Mouse (Mus musculus): ENCODE results near the gene Slc38a3. TPM values are rescaled to one million over a fixed set of nuclear protein-coding genes. Genes with fewer than 3 reads are reported as not detected.

The Slc38a3 gene
- polyA plus RNA-seq, 1 experiment: not detected

DNA sequence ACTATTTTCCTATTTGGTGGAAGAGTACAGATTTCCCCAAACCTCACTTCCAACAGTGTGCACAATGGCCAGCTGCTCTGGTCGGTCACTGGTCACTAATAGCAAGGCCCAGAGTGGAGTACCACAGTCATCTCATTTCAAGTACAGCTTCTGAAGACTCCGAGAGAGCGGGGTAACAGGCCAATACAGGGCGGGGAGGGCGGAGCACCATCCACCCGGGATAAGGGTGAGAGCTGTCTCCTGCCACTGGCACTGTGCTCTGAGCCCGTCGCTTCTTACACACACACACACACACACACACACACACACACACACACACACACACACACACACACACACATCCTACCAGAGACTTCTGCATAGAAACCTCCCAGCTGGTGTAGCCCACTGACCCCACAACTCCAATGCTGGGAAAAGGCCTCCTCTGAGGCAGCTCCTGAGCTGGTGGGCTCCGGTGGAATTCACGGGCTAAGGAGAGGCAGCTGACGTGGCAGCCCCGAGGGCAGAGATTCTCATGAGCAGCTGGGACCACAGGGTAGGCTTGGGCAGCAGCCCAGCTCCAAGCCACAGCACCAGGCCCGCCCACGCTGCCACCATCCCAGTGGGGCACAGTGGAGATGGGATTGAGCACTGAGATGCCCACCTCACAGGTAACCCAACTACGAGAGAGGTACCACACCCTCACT lies 43.0 kb downstream of the Slc38a3 start:
- H3K4me1 ChIP-seq: peaks cover 92% of the 10 kb centered on the region
- no peaks in the 10 kb centered on the region for H3K27me3 ChIP-seq (replicated peaks)
- peak overlapping the region; percentile 75 for H3K4me3 ChIP-seq (replicated peaks)
- peaks cover 94% of the 10 kb centered on the region for H3K36me3 ChIP-seq (replicated peaks; ENCODE audit: low read length)
- TF ChIP-seq GATA1 (IDR thresholded peaks at IDR 0.05; ENCODE audit: borderline replicate concordance, low read length): no peak
- TF ChIP-seq FLI1 (IDR thresholded peaks at IDR 0.05; ENCODE audit: low read length): no peak
- H3K9me3 ChIP-seq: no peaks in the 10 kb centered on the region

DNA sequence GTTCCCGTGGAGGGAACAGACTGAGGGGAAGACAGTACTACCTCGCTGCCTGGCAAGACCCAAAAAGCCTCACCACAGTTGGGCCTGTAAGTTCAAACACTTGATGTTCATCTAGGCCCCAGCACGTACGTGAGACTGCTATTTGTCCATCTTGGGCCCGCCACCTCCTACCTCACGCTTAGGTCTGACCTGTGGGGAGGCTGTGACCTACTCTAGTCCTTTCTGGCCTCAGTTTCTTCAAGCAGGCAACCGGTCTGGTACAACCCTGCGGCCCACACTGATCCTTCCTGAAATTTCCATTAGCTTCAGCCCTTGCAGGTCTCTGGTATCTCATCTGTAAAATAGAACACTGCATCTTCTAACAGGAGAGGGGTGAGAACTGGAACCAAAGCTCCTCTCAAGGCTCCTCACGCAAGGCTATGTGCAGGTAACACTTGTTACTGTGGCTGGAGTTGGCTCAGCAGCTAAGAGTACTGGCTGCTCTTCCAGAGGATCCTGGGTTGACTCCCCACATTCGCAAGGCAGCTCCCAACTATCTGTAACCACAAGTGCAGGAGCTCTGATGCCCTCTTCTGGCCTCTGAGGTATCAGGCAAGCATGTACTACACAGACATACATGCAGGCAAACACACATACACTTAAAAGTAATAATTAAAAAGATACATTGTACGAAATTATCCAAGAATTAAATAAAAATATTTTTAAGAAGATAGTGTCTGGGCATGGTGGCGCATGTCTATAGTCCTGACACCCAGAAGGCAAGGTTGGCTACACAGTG lies 43.8 kb downstream of the Slc38a3 start:
- peaks cover 87% of the 10 kb centered on the region for H3K4me1 ChIP-seq
- peak overlapping the region; percentile 82 for H3K4me3 ChIP-seq (replicated peaks)

DNA sequence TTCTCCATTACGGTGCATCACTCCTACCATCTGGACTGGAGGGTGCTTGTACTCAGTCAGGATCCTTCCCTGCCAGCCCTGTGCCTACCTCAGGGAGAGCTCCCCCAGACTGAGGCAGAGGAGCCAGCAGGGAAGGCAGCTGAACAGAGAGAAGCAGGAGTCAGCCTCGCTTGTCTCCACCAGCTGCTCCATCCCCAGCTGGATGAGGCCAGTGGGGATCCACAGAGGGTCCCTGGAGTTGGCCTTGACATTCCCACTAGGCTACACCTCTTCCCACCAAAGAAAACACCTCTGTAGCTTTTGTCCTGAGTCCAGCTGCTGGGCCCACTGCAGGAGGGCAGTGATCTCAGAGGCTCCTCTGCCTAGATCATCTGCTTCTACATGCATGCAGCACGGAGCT lies 44.4 kb downstream of the Slc38a3 start:
- Histone ChIP-seq H3K4me1 (peaks cover 85% of the 10 kb centered on the region), H3K27me3 (replicated peaks) (no peaks in the 10 kb centered on the region), H3K4me3 (replicated peaks) (peak overlapping the region; percentile 82), H3K9me3 (no peaks in the 10 kb centered on the region), H3K36me3 (replicated peaks; ENCODE audit: low read length) (peaks cover 95% of the 10 kb centered on the region)
- TF ChIP-seq GATA1 (IDR thresholded peaks at IDR 0.05; ENCODE audit: borderline replicate concordance, low read length) (no peak), FLI1 (IDR thresholded peaks at IDR 0.05; ENCODE audit: low read length) (no peak)

More for the DNA sequence above, 43.8 kb downstream of the Slc38a3 start:
- Histone ChIP-seq H3K27me3 (replicated peaks) (no peaks in the 10 kb centered on the region), H3K36me3 (replicated peaks; ENCODE audit: low read length) (peaks cover 94% of the 10 kb centered on the region), H3K9me3 (no peaks in the 10 kb centered on the region)
- no peak for TF ChIP-seq FLI1 (IDR thresholded peaks at IDR 0.05; ENCODE audit: low read length)
- no peak for TF ChIP-seq GATA1 (IDR thresholded peaks at IDR 0.05; ENCODE audit: borderline replicate concordance, low read length)

DNA sequence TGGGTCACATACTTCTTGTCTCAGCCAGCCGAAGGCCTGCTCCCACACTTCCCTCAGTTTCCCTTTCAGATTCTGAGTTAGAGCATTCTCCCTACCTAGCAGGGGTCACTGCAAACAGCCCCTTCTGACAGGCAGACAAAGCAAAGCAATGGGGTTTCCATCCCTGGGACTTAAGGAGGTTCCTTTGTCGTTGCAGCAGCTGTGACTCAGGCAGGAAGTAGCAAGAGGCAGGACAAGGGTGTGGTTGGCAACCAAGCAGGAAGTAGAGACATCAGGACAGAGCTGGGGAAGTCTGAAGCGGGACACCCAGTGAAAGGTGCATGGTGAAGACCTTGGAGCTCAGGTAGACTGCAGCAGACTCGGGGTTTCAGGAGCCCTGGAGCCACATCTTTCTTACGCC lies 44.8 kb downstream of the Slc38a3 start:
- TF ChIP-seq GATA1 (IDR thresholded peaks at IDR 0.05; ENCODE audit: borderline replicate concordance, low read length): no peak
- TF ChIP-seq FLI1 (IDR thresholded peaks at IDR 0.05; ENCODE audit: low read length): no peak
- H3K4me3 ChIP-seq (replicated peaks): peak overlapping the region; percentile 82

DNA sequence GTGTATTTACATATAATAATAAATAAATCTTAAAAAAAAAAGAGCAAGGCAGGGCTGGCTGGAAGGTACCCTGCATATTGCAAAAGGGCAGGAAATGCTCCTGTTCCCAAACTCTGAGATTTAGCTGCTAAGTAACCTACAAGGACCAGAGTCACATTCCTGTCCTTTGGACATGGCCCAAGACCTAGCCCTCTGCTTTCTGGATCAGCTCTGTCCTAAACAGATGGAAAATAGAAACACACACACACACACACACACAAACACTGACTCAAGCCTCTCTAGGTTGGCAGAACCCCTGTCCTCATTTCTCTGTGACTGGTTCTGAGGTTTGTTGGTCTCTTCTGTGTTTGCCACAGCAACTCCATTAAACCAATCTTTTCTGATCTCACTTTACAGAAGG lies 48.4 kb downstream of the Slc38a3 start:
- peaks cover 53% of the 10 kb centered on the region for H3K4me1 ChIP-seq
- no peak overlapping the region for H3K4me3 ChIP-seq (replicated peaks)
- peaks cover 93% of the 10 kb centered on the region for H3K36me3 ChIP-seq (replicated peaks; ENCODE audit: low read length)
- H3K9me3 ChIP-seq: no peaks in the 10 kb centered on the region
- H3K27me3 ChIP-seq (replicated peaks): no peaks in the 10 kb centered on the region
- no peak for TF ChIP-seq FLI1 (IDR thresholded peaks at IDR 0.05; ENCODE audit: low read length)
- TF ChIP-seq GATA1 (IDR thresholded peaks at IDR 0.05; ENCODE audit: borderline replicate concordance, low read length): no peak

More for the DNA sequence above, 44.8 kb downstream of the Slc38a3 start:
- peaks cover 95% of the 10 kb centered on the region for H3K36me3 ChIP-seq (replicated peaks; ENCODE audit: low read length)
- no peaks in the 10 kb centered on the region for H3K9me3 ChIP-seq
- H3K4me1 ChIP-seq: peaks cover 85% of the 10 kb centered on the region
- no peaks in the 10 kb centered on the region for H3K27me3 ChIP-seq (replicated peaks)

DNA sequence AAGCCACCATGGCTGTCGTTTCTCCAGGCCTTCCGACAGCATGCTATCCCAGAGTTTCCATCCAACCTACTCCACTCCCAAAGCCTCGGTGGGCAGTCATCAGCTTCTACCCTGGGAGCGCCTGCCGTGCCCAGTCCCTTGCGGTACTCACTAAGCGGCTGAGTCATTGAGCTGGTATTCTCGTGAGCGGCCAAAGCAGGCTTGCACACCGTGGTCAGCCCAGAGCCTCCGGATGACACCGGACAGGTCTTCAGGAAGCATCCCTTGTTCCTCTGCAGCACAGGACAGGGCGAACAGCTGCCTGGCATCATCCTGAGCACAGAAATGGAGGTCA lies 49.8 kb downstream of the Slc38a3 start:
- no peaks in the 10 kb centered on the region for H3K9me3 ChIP-seq
- TF ChIP-seq GATA1 (IDR thresholded peaks at IDR 0.05; ENCODE audit: borderline replicate concordance, low read length) (no peak), FLI1 (IDR thresholded peaks at IDR 0.05; ENCODE audit: low read length) (no peak)
- no peak overlapping the region for H3K4me3 ChIP-seq (replicated peaks)
- no peaks in the 10 kb centered on the region for H3K27me3 ChIP-seq (replicated peaks)
- peaks cover 44% of the 10 kb centered on the region for H3K4me1 ChIP-seq
- H3K36me3 ChIP-seq (replicated peaks; ENCODE audit: low read length): peaks cover 93% of the 10 kb centered on the region

DNA sequence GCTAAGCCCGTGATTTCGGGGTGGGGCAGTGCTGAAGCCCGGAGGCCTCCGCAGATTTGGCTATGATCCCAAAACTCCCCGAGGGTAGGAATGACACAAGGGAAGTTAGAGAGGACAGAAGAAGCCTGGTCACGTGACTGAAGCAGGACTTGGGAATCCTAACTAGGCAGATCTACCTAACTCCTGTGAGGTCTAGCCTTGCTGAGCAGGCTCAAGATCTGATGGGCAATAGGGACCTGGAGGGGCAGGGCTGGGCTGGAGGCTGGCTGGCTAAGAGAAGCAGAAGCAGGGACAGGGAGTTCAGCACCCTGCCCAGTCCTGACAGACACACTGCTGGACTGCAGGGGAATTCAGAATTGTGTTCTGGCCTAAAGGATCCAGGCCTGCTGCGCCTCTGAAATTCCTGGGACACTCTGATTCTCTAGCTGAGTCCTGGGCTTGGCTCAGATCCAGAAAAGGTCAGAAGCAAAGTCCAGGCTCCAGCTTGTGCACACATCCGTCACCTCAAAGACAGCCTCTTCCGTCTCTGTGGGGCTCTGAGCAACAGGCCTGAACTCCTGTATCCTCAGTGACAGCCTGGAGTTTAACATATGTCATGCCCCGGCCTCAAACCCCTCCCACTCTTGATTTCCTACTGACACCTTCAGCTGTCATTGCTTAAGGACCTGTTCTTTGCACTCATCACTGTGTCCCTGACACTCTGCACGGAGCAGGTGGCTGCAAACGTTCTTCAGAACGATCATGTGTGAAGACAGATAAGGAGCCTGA lies 50.4 kb downstream of the Slc38a3 start:
- Histone ChIP-seq H3K27me3 (replicated peaks) (no peaks in the 10 kb centered on the region), H3K9me3 (no peaks in the 10 kb centered on the region), H3K36me3 (replicated peaks; ENCODE audit: low read length) (peaks cover 93% of the 10 kb centered on the region), H3K4me3 (replicated peaks) (no peak overlapping the region), H3K4me1 (peaks cover 38% of the 10 kb centered on the region)
- TF ChIP-seq FLI1 (IDR thresholded peaks at IDR 0.05; ENCODE audit: low read length) (no peak), GATA1 (IDR thresholded peaks at IDR 0.05; ENCODE audit: borderline replicate concordance, low read length) (no peak)

DNA sequence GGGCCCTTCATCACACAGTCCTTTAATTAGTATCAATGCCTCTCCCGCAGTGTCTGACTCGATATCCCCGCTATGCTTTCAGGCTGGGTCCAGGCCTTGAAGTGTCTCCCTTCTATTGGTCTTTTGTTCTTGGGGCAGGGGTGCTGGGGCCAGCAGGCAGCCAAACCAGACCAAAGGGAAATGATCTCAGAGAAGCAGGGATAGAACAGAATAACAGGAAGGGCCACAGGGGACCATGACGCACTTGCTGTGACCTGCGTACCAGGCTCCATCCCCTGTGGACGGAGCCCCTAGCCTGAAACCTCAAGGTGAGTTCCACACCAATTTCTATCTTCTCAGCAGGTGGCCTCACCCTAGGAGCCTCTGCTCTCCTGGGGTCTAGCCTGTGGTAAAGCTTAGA lies 51.2 kb downstream of the Slc38a3 start:
- H3K4me3 ChIP-seq (replicated peaks): no peak overlapping the region
- no peak for TF ChIP-seq FLI1 (IDR thresholded peaks at IDR 0.05; ENCODE audit: low read length)
- no peak for TF ChIP-seq GATA1 (IDR thresholded peaks at IDR 0.05; ENCODE audit: borderline replicate concordance, low read length)
- peaks cover 36% of the 10 kb centered on the region for H3K4me1 ChIP-seq
- H3K36me3 ChIP-seq (replicated peaks; ENCODE audit: low read length): peaks cover 89% of the 10 kb centered on the region
- H3K9me3 ChIP-seq: no peaks in the 10 kb centered on the region
- no peaks in the 10 kb centered on the region for H3K27me3 ChIP-seq (replicated peaks)

DNA sequence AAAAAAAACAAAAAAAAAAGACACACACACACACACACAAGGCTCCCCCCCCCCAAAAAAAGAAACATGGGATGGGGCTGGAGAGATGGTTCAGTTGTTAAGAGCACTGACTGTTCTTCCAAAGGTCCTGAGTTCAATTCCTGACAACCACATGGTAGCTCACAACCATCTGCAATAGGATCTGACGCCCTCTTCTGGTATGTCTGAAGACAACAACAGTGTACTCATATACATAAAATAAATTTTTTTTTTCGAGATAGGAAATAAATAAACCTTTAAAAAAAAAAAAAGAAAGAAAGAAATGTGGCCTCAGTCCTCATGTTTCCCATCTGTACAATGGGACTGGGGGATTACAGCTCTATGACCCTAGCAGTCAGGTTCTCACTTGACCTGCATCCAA lies 51.9 kb downstream of the Slc38a3 start:
- Histone ChIP-seq H3K27me3 (replicated peaks) (no peaks in the 10 kb centered on the region), H3K4me3 (replicated peaks) (no peak overlapping the region), H3K9me3 (no peaks in the 10 kb centered on the region), H3K36me3 (replicated peaks; ENCODE audit: low read length) (peaks cover 83% of the 10 kb centered on the region), H3K4me1 (peaks cover 35% of the 10 kb centered on the region)
- TF ChIP-seq GATA1 (IDR thresholded peaks at IDR 0.05; ENCODE audit: borderline replicate concordance, low read length) (no peak), FLI1 (IDR thresholded peaks at IDR 0.05; ENCODE audit: low read length) (no peak)

Measured in megakaryocyte, embryonic 14.5 days (primary cell).